Mouse (Mus musculus) heart, adult 2 months (tissue): ENCODE measurements at regions not wholly inside any gene's neighbourhood (a gene's known extent, or its start where the extent isn't known, plus 50 kb on each side); places are given as distances from the start of the nearest gene placed in this dataset.

ENCODE experiments used
- CTCF ChIP-seq: fragments of 200-600 bp; IDR thresholded peaks from 2 replicates; pipeline ENCODE4 v1.8.1; 2022; ENCODE audit warnings: antibody characterized with exemption, mild to moderate bottlenecking, moderate library complexity
- EP300 ChIP-seq: fragments of 200-500 bp; IDR thresholded peaks from 2 replicates; pipeline ENCODE4 v1.6.1; 2011; ENCODE audit warnings: low read depth, low read length, control low read depth; ENCODE audit not compliant: insufficient read depth
- POLR2A ChIP-seq: fragments of 200-500 bp; IDR thresholded peaks from 2 replicates; pipeline ENCODE4 v1.6.1; 2011; ENCODE audit warnings: mild to moderate bottlenecking, low read depth, low read length, control low read depth; ENCODE audit not compliant: insufficient read depth

GRCm38 (mm10) chr17:83977725-83978124 is 130.0 kb upstream of the Haao start:
- peak; percentile 49; the same call in 1 of the 2 replicates for TF ChIP-seq EP300
- TF ChIP-seq CTCF: no peak
- no peak for TF ChIP-seq POLR2A
